Mouse (Mus musculus) small intestine, adult 2 months (tissue): Measurements from ENCODE around the gene Epn2. TPM values are rescaled to one million over a fixed set of nuclear protein-coding genes. Genes with fewer than 3 reads are reported as not detected.
"Not testable (repeated sequence)": the region's sequence is repeated elsewhere in the genome, so short reads cannot be mapped to it uniquely, and the experiment has no call there.

Source experiments
- H3K27ac ChIP-seq: fragments of 200-500 bp; 2 replicates; pipeline ENCODE4 v1.5.1; 2012; ENCODE audit warnings: low read depth, low read length, control low read depth, inconsistent platforms; ENCODE audit not compliant: insufficient read depth
- H3K27me3 ChIP-seq: fragments of 200-500 bp; 2 replicates; pipeline ENCODE4 v1.6.1; 2012; ENCODE audit warnings: mild to moderate bottlenecking, moderate library complexity, low read length, inconsistent platforms; ENCODE audit not compliant: control insufficient read depth, insufficient read depth
- H3K36me3 ChIP-seq: fragments of 200-500 bp; 2 replicates; pipeline ENCODE4 v1.6.1; 2012; ENCODE audit warnings: mild to moderate bottlenecking, low read length, control low read depth, inconsistent platforms; ENCODE audit not compliant: control insufficient read depth, insufficient read depth
- H3K4me1 ChIP-seq: fragments of 200-500 bp; 2 replicates; pipeline ENCODE4 v1.6.1; 2012; ENCODE audit warnings: low read length, inconsistent platforms, mixed read lengths; ENCODE audit not compliant: control insufficient read depth, insufficient read depth, insufficient read length
- H3K4me3 ChIP-seq: fragments of 200-500 bp; 2 replicates; pipeline ENCODE4 v1.5.1; 2012; ENCODE audit warnings: low read depth, mild to moderate bottlenecking, control low read depth, inconsistent platforms, low read length, moderate library complexity
- CTCF ChIP-seq: fragments of 200-500 bp; IDR thresholded peaks from 2 replicates; pipeline ENCODE4 v1.5.1; 2012; ENCODE audit warnings: low read depth, mild to moderate bottlenecking, control low read depth, inconsistent platforms, low read length, moderate library complexity, mixed read lengths; ENCODE audit not compliant: insufficient replicate concordance, insufficient read length; ENCODE audit errors: extremely low read depth
- POLR2A ChIP-seq: fragments of 200-500 bp; IDR thresholded peaks from 2 replicates; pipeline ENCODE4 v1.6.1; 2012; ENCODE audit warnings: low read depth, mild to moderate bottlenecking, control low read depth, inconsistent platforms, low read length, moderate library complexity
- WGBS: fragments of 180-500 bp; shearing (Covaris S2); methylation state at CpG from one replicate; pipeline ENCODE4 v1.1.7; 2018; 5-methylcytosine and 5-hydroxymethylcytosine counted together
- polyA plus RNA-seq: library from polyadenylated mRNA; depleted of rRNA; stranded (reverse); fragments of >200 nt; gene quantifications from 2 replicates; pipeline ENCODE4 v1.2.3, GENCODE M21; 2012

Epn2 gene
- polyA plus RNA-seq, 1 experiment = 7.9 TPM

GRCm38 (mm10) chr11:61592061-61592460 lies 12.6 kb upstream of the Epn2 start:
- no peaks in the 10 kb centered on the region for H3K36me3 ChIP-seq
- H3K4me1 ChIP-seq = no peaks in the 10 kb centered on the region
- H3K4me3 ChIP-seq = no peak overlapping the region
- no peak overlapping the region for H3K27ac ChIP-seq
- no peaks in the 10 kb centered on the region for H3K27me3 ChIP-seq
- TF ChIP-seq POLR2A = no peak
- TF ChIP-seq CTCF = no peak
- 88% methylated on average over 3 of the region's 3 CpGs for WGBS

GRCm38 (mm10) chr11:61590516-61591213 lies 11.2 kb upstream of the Epn2 start:
- WGBS = 60% methylated on average over 7 of the region's 7 CpGs
- TF ChIP-seq CTCF (no peak), POLR2A (no peak)
- H3K4me3 ChIP-seq = no peak overlapping the region
- H3K27ac ChIP-seq = peak overlapping the region; percentile 58; the same call in 1 of the 2 replicates
- no peaks in the 10 kb centered on the region for H3K27me3 ChIP-seq
- no peaks in the 10 kb centered on the region for H3K4me1 ChIP-seq
- no peaks in the 10 kb centered on the region for H3K36me3 ChIP-seq

- H3K4me3 ChIP-seq = no peak overlapping the region
- no peak overlapping the region for H3K27ac ChIP-seq
- H3K36me3 ChIP-seq = no peaks in the 10 kb centered on the region
- no peak for TF ChIP-seq POLR2A
- no peak for TF ChIP-seq CTCF
- H3K27me3 ChIP-seq = no peaks in the 10 kb centered on the region
- 58% methylated on average over 4 of the region's 4 CpGs for WGBS
- H3K4me1 ChIP-seq = no peaks in the 10 kb centered on the region
These were observed 5.9 kb upstream of the Epn2 start for GRCm38 (mm10) chr11:61585421-61585820.

GRCm38 (mm10) chr11:61584830-61585229 lies 5.3 kb upstream of the Epn2 start:
- Histone ChIP-seq H3K27ac (no peak overlapping the region), H3K4me1 (no peaks in the 10 kb centered on the region), H3K27me3 (no peaks in the 10 kb centered on the region), H3K4me3 (no peak overlapping the region), H3K36me3 (no peaks in the 10 kb centered on the region)
- WGBS = 71% methylated on average over 4 of the region's 4 CpGs
- TF ChIP-seq CTCF (no peak), POLR2A (no peak)

GRCm38 (mm10) chr11:61584096-61584495 lies 4.6 kb upstream of the Epn2 start:
- no peak overlapping the region for H3K27ac ChIP-seq
- H3K36me3 ChIP-seq = no peaks in the 10 kb centered on the region
- H3K4me3 ChIP-seq = no peak overlapping the region
- 90% methylated on average over 6 of the region's 6 CpGs for WGBS
- no peaks in the 10 kb centered on the region for H3K4me1 ChIP-seq
- no peaks in the 10 kb centered on the region for H3K27me3 ChIP-seq
- TF ChIP-seq CTCF = no peak
- TF ChIP-seq POLR2A = no peak

- H3K4me3 ChIP-seq, H3K27ac ChIP-seq, H3K27me3 ChIP-seq, H3K4me1 ChIP-seq, H3K36me3 ChIP-seq: not testable (repeated sequence)
- WGBS = 74% methylated on average over 5 of the region's 5 CpGs
These were observed 3.3 kb upstream of the Epn2 start for GRCm38 (mm10) chr11:61582808-61583207.

GRCm38 (mm10) chr11:61579878-61580381 lies 443 bp upstream of the Epn2 start:
- 73% methylated on average over 7 of the region's 7 CpGs for WGBS
- TF ChIP-seq POLR2A = no peak
- Histone ChIP-seq H3K4me3 (no peak overlapping the region), H3K4me1 (no peaks in the 10 kb centered on the region), H3K27me3 (no peaks in the 10 kb centered on the region), H3K36me3 (no peaks in the 10 kb centered on the region), H3K27ac (no peak overlapping the region)
